Mouse (Mus musculus) cerebellum, adult 18-20 months (tissue): ENCODE measurements around the gene Trappc6b.
"Not testable (repeated sequence)": the region's sequence is repeated elsewhere in the genome, so short reads cannot be mapped to it uniquely, and the experiment has no call there.

ENCODE experiments used
- DNase-seq, 2 experiments: peaks; one replicate each; pipeline ENCODE4 v3.0.0; 2021

Gene Trappc6b

DNA sequence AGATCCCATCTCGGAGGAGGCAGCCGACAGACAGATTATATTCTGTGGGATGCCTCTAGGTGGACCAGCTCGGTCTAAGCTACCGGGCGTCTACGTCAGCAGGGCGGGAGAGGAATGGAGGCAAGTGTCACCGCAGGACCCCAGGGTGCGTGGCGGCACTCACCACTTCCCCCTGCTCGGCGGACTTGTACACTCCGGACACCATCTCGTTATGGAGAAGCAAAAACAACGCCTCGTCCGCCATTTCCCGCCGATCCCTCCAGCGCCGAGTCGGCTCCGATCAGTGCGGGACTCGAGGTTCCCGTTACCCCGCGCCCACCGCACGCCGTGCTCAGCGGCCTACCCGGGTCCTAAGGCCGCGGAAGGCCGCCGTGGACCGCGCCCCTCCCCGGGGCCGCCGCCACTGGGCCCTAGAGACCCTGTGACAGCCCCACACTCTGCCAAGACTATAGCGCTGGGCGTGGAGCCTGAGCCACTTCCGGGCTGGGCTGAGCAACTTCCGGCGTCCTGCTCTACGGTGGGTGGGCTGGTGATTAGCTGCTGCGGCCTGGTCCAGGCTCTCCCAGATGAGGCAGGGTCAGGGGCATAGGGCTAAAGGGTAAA lies at the start of gene Trappc6b:
Trappc6b (minus strand) TSS at position 480 of the 603 bp plus-strand sequence.
- DNase-seq = peak; percentile 77 to 80

DNA sequence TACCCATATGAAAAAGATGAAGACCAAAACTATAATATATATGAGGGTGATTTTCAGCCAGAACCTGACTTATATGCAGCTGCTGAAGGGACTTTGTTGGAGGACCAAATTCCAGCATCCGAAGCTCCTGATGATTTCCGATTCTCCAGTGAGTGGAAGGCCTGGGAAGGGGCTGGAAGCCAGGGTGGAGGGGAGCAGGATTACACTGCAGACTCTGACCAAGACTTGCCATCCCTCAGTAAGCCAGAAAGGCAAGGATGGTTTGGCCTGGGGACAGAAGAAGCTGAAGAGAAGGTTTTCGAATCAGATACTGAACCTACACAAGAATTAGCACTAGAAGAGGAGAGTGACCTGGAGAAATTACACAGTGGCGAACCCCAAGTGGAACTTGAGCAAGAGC lies 46.7 kb upstream of the Trappc6b start:
- no peak for DNase-seq

DNA sequence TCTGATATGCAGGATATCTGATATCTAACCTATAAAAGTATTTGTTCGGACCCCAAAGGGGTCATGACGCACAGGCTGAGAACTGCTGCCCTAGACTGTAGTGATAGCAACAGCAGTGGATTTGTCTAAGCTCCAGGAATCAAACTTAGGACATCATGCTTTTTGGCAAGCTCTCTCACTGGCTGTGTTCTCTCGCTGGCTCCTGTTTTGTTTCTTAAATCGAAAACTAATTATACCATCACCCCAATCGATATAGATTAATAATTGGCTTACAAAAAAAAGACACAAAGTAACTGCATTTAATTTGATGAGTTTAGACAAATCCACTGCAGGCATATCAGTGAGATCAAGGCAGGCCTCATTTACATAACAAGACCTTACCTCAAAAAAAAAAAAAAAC lies 45.2 kb upstream of the Trappc6b start:
- no peak for DNase-seq

DNA sequence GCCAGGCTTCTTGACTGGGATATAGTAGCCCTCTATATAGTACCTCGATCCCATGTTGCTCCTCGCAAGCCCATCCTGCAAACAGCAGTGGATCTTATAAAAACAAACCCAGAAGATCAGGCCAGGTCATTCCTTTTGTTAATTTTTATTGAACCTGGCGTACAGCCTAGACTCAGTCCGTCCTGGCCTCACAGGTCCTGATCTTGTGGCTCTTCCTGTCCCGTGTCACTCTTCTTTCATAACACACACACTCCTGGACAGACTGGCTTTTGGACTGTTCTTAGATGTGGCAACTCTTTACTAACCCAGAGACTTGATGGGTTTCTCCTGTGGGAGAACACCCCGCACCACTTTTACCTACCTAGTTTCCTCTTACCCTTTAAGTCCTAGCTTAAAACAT lies 44.6 kb upstream of the Trappc6b start:
- DNase-seq = no peak

DNA sequence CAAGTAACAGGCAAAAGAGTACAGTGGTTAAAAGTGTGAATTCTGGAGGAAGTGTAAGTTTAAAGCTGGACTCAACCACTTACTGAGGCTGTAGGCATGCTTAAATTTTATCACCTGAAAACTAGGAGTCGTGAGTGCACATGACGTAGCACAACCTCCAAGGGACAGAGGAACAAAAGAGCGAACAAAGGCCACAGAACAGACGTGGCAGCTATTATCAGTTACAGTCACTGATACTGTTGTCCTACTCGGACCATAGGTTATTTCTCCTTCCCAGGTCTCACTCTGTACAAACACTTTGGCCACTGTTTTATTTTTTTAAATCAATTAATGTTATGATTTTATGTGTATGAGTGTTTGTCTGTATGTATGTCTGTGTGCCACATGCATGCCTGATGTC lies 43.5 kb upstream of the Trappc6b start:
- no peak for DNase-seq

DNA sequence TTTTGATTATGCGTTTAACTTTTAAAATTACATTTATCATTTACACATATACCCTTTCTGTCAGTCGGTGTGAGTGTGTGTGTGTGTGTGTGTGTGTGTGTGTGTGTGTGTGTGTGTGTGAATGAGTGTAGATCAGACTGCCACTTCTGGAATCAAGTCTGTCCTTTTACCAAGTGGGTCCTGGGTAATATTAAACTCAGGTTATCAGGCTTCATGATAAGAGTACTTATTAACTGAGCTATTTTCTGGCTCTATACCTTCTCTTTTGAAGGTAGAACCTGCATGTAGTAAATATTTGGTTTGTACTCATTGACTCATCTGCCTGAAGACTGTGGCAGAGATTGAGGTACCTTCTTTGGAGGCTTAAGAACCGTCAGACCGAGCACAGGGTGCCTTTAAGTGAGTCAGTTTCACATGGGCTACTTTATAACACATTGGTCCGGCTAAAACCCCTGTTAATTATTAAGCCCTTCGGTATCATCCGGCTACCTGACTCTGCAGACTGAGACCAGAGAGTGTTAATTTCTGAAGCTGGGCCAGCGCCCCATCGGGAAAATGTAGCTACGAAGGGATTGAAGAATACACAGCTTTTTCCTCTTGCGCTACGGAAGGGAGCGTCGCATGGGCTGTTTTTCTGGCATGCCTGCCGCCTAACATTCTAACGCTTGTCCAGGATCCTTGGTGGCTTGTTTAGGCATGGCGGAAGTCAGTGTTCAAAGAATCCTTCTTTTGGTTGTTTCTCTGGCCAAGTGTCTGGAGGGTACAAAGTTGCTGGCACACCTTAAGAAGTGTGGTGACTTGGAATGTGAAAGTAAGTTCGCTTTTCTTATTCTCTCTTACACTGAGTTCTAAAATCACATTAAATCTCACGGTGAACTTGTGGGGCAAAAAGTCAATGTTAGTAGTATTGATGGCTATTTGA lies 34.1 kb upstream of the Trappc6b start, which contains the start of gene Mia2:
Mia2 (plus strand) TSS at position 696 of the 922 bp plus-strand sequence.
- DNase-seq = no peak

DNA sequence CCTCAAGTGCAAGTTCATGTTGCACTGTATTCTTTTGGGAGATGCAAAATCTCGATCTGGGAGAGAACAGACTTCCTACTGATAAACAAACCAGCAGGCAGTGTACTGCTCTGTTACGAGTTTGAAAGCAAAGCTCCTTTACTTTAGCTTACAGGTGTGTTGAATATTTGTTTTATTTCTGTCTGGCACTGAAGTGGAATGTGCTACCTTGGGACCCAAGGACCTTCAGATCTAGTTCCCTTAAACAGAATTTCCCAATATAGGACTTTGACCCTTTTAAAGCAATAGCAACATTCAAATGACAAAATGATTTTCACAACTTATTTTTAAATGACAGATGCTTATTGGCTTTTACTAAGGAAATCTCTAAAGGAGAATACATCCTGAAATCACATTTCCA lies 32.3 kb upstream of the Trappc6b start:
- DNase-seq = no peak

DNA sequence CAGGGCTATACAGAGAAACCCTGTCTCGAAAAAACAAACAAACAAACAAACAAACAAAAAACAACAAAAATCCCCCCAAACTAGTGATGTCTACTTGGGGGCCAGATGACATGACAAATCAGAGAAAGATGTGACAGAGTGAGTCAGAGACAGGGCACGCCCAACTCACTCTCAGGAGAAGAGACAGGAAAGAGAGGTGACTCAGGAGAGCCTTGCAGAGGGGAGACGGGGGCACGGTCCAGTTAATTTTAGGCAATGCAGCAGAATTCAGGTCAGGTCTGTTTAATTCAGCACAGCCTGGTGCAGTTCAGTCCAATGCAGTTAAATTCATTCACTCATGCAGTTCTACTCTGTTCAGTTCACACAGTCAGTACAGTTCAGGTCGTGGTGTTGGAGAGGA lies 24.9 kb upstream of the Trappc6b start:
- no peak for DNase-seq

DNA sequence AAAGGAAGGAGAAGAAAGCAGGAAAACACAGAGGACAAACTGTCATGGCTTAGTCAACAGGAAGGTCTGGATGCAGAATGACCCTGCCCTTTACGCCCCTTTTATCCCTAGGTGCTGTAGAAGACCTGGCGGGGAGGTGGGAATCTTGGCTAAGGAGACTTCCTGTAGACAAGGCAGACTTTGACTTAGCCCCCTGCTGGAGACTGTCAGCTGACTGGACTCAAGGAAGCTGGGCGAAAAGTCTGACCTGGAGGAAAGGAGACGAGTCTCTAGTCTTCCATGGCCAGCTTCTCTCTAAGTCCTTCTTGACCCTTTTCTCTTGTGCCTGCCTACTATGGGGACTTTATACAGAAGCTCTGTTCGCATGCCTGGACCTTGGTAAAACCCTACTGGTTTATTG lies 23.2 kb upstream of the Trappc6b start:
- no peak for DNase-seq

DNA sequence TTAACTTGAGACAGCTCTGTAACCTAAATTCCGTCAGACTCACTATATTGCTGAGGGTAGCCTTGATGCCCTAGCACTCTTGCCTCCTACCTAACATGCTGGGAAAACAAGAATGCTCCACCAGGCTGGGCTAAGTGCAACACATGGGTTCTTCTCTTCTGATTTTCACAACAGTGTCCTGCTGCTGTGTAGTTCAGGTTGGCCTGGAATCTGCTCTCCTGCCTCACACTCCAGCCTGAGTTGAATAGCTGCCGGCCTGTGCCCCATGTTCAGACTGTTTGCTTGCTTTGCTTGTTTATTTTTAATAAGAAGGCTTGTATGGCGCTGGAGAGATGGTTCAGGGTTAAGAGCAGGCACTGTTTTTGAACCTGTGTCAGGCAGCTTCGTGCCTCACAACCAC lies 19.2 kb upstream of the Trappc6b start:
- DNase-seq = no peak

DNA sequence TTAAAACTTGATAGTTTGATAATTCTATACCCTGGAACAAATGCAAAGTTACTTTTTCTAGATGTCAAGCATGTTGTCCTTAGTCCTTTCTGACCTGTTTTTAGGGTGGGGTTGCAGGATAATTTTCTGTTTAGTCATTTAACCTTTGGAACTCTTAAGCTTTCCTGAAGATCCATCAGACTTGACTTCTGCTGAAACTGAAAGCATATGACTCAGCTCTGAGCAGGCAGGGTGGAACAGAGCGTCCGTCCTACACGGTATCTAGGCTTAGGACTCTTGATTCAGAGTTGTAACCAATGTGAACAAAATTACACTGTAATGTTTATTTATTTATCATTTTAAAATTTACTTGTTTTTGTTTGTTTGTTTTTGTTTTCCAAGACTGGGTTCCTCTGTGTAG lies 16.6 kb upstream of the Trappc6b start:
- DNase-seq = no peak

DNA sequence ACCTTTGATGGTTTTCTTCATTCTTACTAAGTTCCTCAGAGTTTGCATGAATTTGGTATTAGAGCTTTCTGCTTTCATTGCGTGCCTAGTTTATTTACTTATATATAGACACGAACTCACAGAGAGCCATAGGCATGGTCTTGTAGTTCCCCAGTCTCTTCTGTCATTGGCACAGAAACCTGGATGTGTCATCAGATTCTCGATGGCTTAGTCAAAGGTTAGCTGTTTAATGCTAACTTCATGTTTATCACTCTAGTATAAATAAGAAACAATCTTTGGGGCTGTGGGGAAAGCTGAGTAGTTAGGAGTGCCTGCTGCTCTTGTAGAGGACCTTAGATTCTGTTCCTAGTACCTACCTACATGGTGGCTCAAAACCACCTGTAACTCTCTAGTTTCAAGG lies 15.7 kb upstream of the Trappc6b start:
- no peak for DNase-seq

DNA sequence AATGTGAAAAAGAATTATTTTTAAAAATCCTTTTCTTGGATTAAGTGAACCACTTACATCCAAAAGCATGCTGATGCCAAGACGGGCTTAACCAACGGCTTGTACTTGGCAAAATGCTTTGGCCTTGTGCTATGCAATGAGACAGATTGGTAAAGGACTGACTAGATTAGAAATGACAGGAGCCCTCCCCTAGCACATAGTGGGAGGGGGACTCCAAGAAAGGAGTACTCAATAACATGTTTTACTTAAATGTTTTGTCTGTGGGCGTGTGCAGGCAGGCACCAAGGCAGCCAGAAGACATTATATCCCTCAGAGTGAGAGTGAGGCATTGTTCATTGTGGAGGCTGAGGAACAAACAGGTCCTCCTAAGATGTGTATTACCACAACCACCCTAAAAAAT lies 12.8 kb upstream of the Trappc6b start:
- DNase-seq = no peak

DNA sequence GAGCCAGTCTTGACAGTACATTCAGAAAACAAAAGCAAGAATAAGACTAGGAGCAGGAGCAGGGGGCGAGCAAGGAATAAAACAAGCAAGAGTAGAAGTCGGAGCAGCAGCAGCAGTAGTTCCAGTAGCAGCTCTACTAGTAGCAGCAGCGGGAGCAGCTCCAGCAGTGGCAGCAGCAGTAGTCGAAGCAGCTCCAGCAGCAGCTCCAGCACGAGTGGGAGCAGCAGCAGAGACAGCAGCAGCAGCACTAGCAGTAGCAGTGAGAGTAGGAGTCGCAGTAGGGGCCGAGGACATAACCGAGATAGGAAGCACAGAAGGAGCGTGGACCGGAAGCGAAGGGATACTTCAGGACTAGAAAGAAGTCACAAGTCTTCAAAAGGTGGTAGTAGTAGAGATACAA lies 11.0 kb upstream of the Trappc6b start:
- no peak for DNase-seq

DNA sequence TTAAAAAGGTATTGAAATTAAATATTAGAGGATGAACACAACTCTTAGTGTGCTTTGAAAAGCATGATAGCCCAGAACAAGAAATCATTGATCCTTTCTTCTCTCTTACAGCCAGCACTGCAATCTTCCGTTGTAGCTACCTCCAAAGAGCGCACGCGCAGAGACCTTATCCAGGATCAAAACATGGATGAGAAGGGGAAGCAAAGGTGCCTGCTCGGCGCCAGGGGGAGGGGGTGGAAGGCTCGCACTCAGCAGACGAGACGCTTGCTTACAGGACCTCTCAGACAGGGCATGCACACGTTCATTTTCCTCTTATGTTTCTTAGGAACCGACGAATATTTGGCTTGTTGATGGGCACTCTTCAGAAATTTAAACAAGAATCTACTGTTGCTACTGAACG lies 7.5 kb upstream of the Trappc6b start:
- DNase-seq = no peak

DNA sequence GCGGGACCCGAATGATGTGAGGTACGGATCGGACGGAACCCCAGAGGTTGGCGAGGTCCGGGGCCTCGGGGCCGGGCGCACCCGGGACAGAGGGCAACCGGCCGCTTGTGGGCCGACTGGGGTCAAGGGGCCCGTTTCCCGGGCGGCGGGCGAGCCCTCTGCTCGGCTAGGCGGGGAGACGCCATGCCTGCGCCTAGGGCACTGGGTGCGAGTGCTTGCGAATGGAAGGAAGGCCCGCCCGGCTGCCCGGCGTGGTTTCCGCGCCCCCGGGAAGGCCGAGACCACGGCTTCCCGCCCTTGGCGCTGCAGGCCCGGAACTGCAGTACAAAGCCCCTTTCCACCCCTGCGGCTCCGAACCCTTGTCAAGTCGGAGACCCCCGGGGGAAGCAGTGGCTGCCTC lies 5.8 kb upstream of the Trappc6b start:
- DNase-seq = no peak

DNA sequence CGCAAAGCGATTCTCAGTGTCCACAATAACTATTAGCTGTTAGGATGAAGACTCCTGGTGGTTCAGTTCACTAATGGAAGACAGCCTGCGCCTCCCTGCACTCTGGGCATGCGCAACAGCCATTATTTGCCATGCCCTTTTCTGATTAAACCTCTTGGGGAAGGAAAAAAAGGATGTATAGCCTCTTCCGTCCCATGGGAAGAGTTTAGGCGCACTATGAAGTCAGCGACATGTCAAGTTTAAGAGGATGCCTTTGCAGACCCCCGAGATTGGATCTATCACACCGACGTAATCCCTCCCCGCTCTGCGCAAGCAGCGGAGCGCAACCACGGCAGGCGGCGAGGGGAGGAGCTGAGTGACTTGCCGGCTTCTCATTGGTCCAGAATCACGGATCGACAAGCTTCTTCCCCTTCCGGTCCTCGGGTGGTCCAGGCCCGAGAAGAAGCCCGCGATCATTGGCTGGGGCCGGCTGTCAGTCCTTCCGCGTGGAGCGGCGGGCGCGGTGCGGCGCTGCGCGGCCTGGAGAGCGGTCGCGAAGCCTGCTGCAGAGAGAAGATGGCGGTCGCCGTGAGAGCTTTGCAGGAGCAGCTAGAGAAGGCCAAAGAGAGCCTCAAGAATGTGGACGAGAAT lies 5.3 kb upstream of the Trappc6b start, which contains the start of gene Pnn:
Pnn (plus strand) TSS at position 437 of the 630 bp plus-strand sequence.
- peak; percentile 96 to 99 for DNase-seq

DNA sequence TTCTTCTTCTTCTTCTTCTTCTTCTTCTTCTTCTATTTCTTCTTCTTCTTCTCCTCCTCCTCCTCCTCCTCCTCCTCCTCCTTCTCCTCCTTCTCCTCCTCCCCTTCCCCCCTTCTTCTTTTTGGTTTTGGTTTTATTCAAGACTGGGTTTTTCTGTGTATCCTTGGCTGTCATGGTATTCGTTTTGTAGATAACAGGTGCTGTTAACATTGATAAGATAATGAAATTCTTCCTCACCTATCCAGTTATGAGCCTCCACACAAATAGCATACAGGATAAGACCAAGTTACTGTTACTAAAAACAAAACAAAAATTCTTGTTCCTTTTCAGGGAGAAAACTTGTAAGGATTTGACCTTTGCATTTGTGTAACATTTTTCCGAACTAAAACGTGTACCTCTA lies 4.5 kb upstream of the Trappc6b start:
- DNase-seq = no peak

DNA sequence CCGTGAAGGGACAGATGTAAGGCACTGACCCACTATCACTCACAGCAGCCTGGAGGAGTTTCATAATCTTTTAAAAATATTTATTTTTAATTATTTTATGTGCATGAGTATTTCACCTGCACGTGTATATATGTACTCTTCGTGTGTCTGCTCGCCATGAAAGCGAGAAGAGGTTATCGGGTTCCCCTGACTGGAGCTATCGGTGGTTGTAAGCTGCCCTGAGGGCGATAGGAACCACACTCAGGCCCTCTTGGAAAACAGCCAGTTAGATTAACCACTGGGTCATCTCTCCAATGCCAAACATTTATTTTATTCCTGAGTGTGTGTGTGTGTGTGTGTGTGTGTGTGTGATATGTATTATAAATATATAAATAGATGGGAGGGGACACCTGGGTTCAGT lies 3.6 kb upstream of the Trappc6b start:
- no peak for DNase-seq

DNA sequence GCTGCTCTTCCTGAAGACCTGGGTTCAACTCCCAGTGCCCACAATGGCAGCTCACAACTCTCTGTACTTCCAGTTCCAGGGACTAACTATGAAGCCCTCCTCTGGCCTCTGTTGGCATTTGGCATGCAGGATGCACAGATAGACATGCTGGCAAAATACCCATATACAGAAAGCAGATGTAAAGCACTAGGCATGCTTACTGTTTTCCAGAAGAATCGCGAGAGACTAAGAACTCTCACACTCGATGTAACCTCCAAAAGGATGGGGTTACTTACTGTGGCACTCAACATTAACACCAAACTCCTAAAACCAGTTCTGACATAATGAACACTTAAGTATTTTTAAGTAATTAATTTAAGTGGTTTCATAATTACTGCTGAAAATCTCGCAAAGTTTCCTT lies 950 bp downstream of the Trappc6b start:
- DNase-seq = no peak

DNA sequence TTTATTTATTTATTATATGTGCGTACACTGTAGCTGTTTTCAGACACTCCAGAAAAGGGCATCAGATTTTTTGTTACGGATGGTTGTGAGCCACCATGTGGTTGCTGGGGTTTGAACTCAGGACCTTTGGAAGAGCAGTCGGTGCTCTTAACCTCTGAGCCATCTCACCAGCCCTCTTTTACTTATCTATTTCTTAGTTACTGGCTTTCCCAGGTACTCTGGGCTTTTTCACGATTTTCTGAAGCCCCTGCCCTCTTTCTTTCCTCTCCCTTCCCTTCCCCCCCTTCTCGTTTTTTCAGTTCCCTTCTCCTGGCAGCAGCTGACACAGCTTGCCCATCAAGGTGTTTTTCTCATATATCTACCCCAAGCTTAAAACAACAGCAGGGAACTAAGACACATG lies 3.0 kb downstream of the Trappc6b start:
- DNase-seq = not testable (repeated sequence)

DNA sequence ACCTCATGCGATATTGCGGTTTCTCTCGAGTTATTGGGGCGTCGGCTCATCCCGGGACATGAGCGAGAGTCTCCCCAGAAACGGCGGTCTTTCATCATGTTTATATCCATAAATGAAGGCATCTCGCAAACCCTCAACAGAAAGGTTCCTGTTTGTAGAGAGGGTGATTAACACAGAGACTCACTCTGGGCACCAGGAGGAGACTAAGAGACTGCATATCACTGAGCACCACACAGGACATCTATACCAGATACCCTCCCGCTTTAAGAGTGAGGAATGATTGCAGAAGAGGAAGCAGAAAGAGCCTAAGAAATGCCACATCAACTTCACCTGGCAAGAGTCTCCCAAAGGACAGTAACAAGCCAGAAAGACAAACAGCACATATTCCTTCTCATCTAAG lies 5.0 kb downstream of the Trappc6b start:
- DNase-seq = no peak

DNA sequence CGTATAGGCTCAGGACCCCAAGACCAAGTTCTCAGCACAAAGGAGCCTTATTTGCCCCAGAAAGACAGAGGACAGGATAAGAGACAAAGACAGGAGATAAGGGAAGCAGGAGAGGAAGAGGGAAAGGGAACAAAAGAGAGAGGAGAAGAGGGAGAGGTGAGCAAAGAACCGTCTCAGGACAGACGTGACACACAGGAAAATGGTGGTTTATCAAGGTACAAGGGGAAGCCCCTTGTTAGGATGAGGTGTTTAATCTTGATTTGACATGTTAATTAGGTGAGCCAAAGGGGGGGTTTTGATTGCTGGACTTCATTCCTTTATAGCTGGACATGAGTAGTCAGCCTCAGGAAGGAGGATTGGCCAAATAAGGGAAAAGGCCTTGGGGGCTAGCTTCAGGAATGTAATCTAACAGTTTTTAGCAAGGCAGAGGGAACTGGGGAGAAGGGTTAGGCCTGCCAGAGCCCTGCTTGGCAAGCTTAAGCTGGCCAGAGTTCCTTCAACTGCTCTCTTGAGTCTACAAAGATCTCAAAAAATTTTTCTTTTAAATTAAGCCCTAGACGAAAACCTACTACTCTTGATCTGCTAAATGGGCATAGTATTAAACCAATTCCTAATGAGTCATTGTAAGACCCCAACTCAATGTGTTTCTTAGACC lies 5.9 kb downstream of the Trappc6b start:
- no peak for DNase-seq
